8 mouse cellular contexts compared by ENCODE assay signal in the genomic region with DNA sequence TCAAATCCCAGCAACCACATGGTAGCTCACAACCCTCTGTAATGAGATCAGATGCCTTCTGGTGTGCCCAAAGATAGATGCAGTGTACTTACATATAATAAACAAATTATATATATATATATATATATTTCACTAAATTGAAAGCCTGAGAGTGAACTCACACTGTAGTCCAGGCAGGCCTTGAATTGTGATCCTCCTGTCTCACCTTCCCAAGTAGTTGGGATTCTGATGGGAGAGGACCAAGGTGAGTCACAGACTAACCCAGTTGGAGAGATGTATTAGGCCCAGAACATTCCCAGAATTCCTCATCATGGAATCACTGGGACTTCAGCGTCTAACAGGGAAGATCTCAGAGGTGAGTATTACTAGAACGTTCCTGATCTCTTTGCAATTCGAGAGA. TPM values are rescaled to one million over a fixed set of nuclear protein-coding genes. Genes with fewer than 3 reads are reported as not detected.
DNase-seq lines count a peak whose midpoint lies in the region; ATAC-seq and TF ChIP-seq lines count a peak whose summit lies in the region.

A gene (plus strand): TSS at position 301 of the 400 bp plus-strand sequence.

- no peaks in the 10 kb centered on the region for H3K27me3 ChIP-seq in heart, embryonic 16.5 days (ENCODE audit: control insufficient read depth, insufficient read depth, low read length)
- H3K27me3 ChIP-seq in ES-Bruce4 (ENCODE audit: control insufficient read depth, insufficient read depth, low read length, poor library complexity, severe bottlenecking): no peaks in the 10 kb centered on the region
- H3K27me3 ChIP-seq in forebrain, embryonic 14.5 days (replicated peaks; ENCODE audit: control insufficient read depth, insufficient read depth, low read length): no peaks in the 10 kb centered on the region
- H3K27me3 ChIP-seq in liver, embryonic 13.5 days: no peaks in the 10 kb centered on the region

- no peak for TF ChIP-seq EP300 in ES-Bruce4 (IDR thresholded peaks at IDR 0.05; ENCODE audit: insufficient read depth, low read depth, low read length)

- peaks cover 11% of the 10 kb centered on the region for H3K4me1 ChIP-seq in heart, embryonic 16.5 days (ENCODE audit: control insufficient read depth, insufficient read depth, low read length)
- no peaks in the 10 kb centered on the region for H3K4me1 ChIP-seq in ES-Bruce4 (ENCODE audit: control insufficient read depth, insufficient read depth, low read length)
- H3K4me1 ChIP-seq in forebrain, embryonic 14.5 days (ENCODE audit: control insufficient read depth, insufficient read depth, low read length): no peaks in the 10 kb centered on the region
- H3K4me1 ChIP-seq in liver, embryonic 13.5 days (replicated peaks): peaks cover 3% of the 10 kb centered on the region; the same call in 1 of the 2 replicates

- no peak for DNase-seq in heart, adult 9 months (ENCODE audit: low spot score in 2 of 2)
- no peak for DNase-seq in forebrain, embryonic 14.5 days (ENCODE audit: low spot score)
- DNase-seq in liver, embryonic 13.5 days: no peak
- no peak for DNase-seq in ovary, adult 18-20 months (ENCODE audit: low spot score)
- no peak for DNase-seq in spleen, postnatal 4 days (ENCODE audit: low spot score in 2 of 2)
- no peak for DNase-seq in spleen, adult 12 weeks (ENCODE audit: low spot score)

- TF ChIP-seq CTCF in ES-Bruce4 (IDR thresholded peaks at IDR 0.05; ENCODE audit: low read depth, low read length): no peak

- H3K9me3 ChIP-seq in heart, embryonic 16.5 days (replicated peaks; ENCODE audit: control insufficient read depth, low read length): no peaks in the 10 kb centered on the region
- H3K9me3 ChIP-seq in ES-Bruce4 (replicated peaks; ENCODE audit: control insufficient read depth, insufficient read depth, low read length, poor library complexity, severe bottlenecking): no peaks in the 10 kb centered on the region
- no peaks in the 10 kb centered on the region for H3K9me3 ChIP-seq in forebrain, embryonic 14.5 days (replicated peaks; ENCODE audit: control insufficient read depth, low read length)
- no peaks in the 10 kb centered on the region for H3K9me3 ChIP-seq in liver, embryonic 13.5 days (replicated peaks)

- H3K27ac ChIP-seq in heart, embryonic 16.5 days (ENCODE audit: low read length): no peak within 1 kb of the TSS
- H3K27ac ChIP-seq in ES-Bruce4 (ENCODE audit: insufficient read depth, low read length): no peak within 1 kb of the TSS
- H3K27ac ChIP-seq in forebrain, embryonic 14.5 days (ENCODE audit: low read depth, low read length): peak within 1 kb of the TSS; percentile 48
- H3K27ac ChIP-seq in liver, embryonic 13.5 days: peak within 1 kb of the TSS; percentile 47

- WGBS in heart, embryonic 16.5 days: 62% methylated on average over 3 of the region's 3 CpGs
- WGBS in forebrain, embryonic 14.5 days: 78% methylated on average over 3 of the region's 3 CpGs
- 54% methylated on average over 3 of the region's 3 CpGs for WGBS in liver, embryonic 13.5 days (ENCODE audit: insufficient replicate concordance)

- H3K4me3 ChIP-seq in heart, embryonic 16.5 days (ENCODE audit: low read length): peak within 1 kb of the TSS; percentile 41
- peak within 1 kb of the TSS; percentile 28 for H3K4me3 ChIP-seq in ES-Bruce4 (ENCODE audit: low read depth, low read length)
- H3K4me3 ChIP-seq in forebrain, embryonic 14.5 days (ENCODE audit: low read depth, low read length): peak within 1 kb of the TSS; percentile 1; the same call in 1 of the 2 replicates
- no peak within 1 kb of the TSS; the same call in 1 of the 2 replicates for H3K4me3 ChIP-seq in liver, embryonic 13.5 days (replicated peaks)

- no peaks in the 10 kb centered on the region for H3K36me3 ChIP-seq in heart, embryonic 16.5 days (ENCODE audit: control insufficient read depth, insufficient read depth)
- no peaks in the 10 kb centered on the region for H3K36me3 ChIP-seq in ES-Bruce4 (ENCODE audit: control insufficient read depth, insufficient read depth, low read length, poor library complexity, severe bottlenecking)
- no peaks in the 10 kb centered on the region for H3K36me3 ChIP-seq in forebrain, embryonic 14.5 days (ENCODE audit: control insufficient read depth, insufficient read depth, low read length)
- no peaks in the 10 kb centered on the region for H3K36me3 ChIP-seq in liver, embryonic 13.5 days

- TF ChIP-seq POLR2A in ES-Bruce4 (IDR thresholded peaks at IDR 0.05; ENCODE audit: insufficient read depth, low read length): no peak

- ATAC-seq in heart, embryonic 16.5 days (replicated peaks; ENCODE audit: extremely low read depth, insufficient read depth, low FRiP score): no peak
- ATAC-seq in forebrain, embryonic 14.5 days: no peak
- no peak for ATAC-seq in liver, embryonic 13.5 days (ENCODE audit: low read depth)

- peak within 1 kb of the TSS; percentile 65 for H3K9ac ChIP-seq in heart, embryonic 16.5 days (ENCODE audit: low read length)
- H3K9ac ChIP-seq in ES-Bruce4 (ENCODE audit: low read depth, poor library complexity, severe bottlenecking): 0 out of 2 replicates have a peak within 1 kb of the TSS, but pooled peaks have one; percentile 6
- peak within 1 kb of the TSS; percentile 50 for H3K9ac ChIP-seq in forebrain, embryonic 14.5 days (ENCODE audit: low read length)
- H3K9ac ChIP-seq in liver, embryonic 13.5 days: 0 out of 2 replicates have a peak within 1 kb of the TSS, but pooled peaks have one; percentile 26

- H3K4me2 ChIP-seq in heart, embryonic 16.5 days (ENCODE audit: low read depth, low read length): peak within 1 kb of the TSS; percentile 62
- peak within 1 kb of the TSS; percentile 42 for H3K4me2 ChIP-seq in forebrain, embryonic 14.5 days (ENCODE audit: low read length)
- peak within 1 kb of the TSS; percentile 32 for H3K4me2 ChIP-seq in liver, embryonic 13.5 days

RNA-seq across cellular contexts. Expression of the gene that starts here (rescaled TPM):
- 3.4 and 4.1 TPM in 2 replicates for polyA plus RNA-seq in heart, embryonic 16.5 days (2015; fragmentation: Nextera tagmentation; extraction: Ambion mirVana)
- not detected in 2 replicates for polyA plus RNA-seq in ES-Bruce4 (2011; ENCODE audit: insufficient read depth, insufficient read length, low read depth, missing spikeins)
- polyA plus RNA-seq in forebrain, embryonic 14.5 days (2014; fragmentation: Nextera tagmentation; extraction: Ambion mirVana): 4.7 TPM in 2 replicates
- polyA plus RNA-seq in liver, embryonic 13.5 days (2015; fragmentation: Nextera tagmentation; extraction: Ambion mirVana): 1.4 and 1.6 TPM in 2 replicates

Comparison
In these comparisons a context has a peak if more than half of its experiments do, and no peak if none do; other contexts are left out.
1. H3K27ac ChIP-seq: peak in forebrain, embryonic 14.5 days (single experiment) and liver, embryonic 13.5 days (single experiment); none in heart, embryonic 16.5 days (single experiment) and ES-Bruce4 (single experiment).
2. H3K9ac ChIP-seq: peak in every context shown above with its lines; median percentile 65 in heart, embryonic 16.5 days; 50 in forebrain, embryonic 14.5 days; 26 in liver, embryonic 13.5 days; 6 in ES-Bruce4.
3. Peak in every context shown above with its lines, with median percentiles within 50 percentile points of each other: H3K4me2 ChIP-seq.